Mouse (Mus musculus) midbrain, postnatal 0 days (tissue): ENCODE data around the gene Sema7a. TPM values are rescaled to one million over a fixed set of nuclear protein-coding genes. Genes with fewer than 3 reads are reported as not detected.

Experiments used
- ATAC-seq: fragments of 200-750 bp; cut with Nextera tagmentation; 2 replicates; pipeline ENCODE4 v1.8.0; 2017; ENCODE audit warnings: moderate number of reproducible peaks, mild to moderate bottlenecking, moderate TSS enrichment, moderate library complexity; ENCODE audit not compliant: low FRiP score
- DNase-seq: peaks from one replicate; pipeline ENCODE4 v3.0.0-alpha.2; 2015; ENCODE audit warnings: low spot score
- H3K27ac ChIP-seq: fragments of 300-500 bp; sonication (generic); 2 replicates; pipeline ENCODE4 v1.5.1; 2014; ENCODE audit warnings: low read depth, mild to moderate bottlenecking, low read length, mixed read lengths
- H3K27me3 ChIP-seq: fragments of 300-500 bp; sonication (generic); 2 replicates; pipeline ENCODE4 v1.6.1; 2014; ENCODE audit warnings: low read length, control low read depth, mixed read lengths; ENCODE audit not compliant: insufficient read depth
- H3K36me3 ChIP-seq: fragments of 300-500 bp; sonication (generic); 2 replicates; pipeline ENCODE4 v1.6.1; 2014; ENCODE audit warnings: low read length, control low read depth, mixed read lengths; ENCODE audit not compliant: insufficient read depth
- H3K4me1 ChIP-seq: fragments of 300-500 bp; sonication (generic); 2 replicates; pipeline ENCODE4 v1.6.1; 2014; ENCODE audit warnings: mild to moderate bottlenecking, control low read depth, antibody characterized with exemption, low read length, mixed read lengths; ENCODE audit not compliant: insufficient read depth
- H3K4me2 ChIP-seq: fragments of 300-500 bp; sonication (generic); 2 replicates; pipeline ENCODE4 v1.6.1; 2014; ENCODE audit warnings: low read depth, mild to moderate bottlenecking, low read length, mixed read lengths; ENCODE audit not compliant: poor library complexity, severe bottlenecking
- H3K4me3 ChIP-seq: fragments of 300-500 bp; sonication (generic); 2 replicates; pipeline ENCODE4 v1.5.1; 2014; ENCODE audit warnings: low read depth, mild to moderate bottlenecking, low read length, moderate library complexity
- H3K9ac ChIP-seq: fragments of 300-500 bp; sonication (generic); replicated peaks from 2 replicates; pipeline ENCODE4 v1.6.1; 2014; ENCODE audit warnings: mild to moderate bottlenecking, low read length, moderate library complexity, mixed read lengths; ENCODE audit not compliant: poor library complexity, severe bottlenecking
- H3K9me3 ChIP-seq: fragments of 300-500 bp; sonication (generic); 2 replicates; pipeline ENCODE4 v1.6.1; 2016; ENCODE audit warnings: low read length, control low read depth
- CTCF ChIP-seq: IDR thresholded peaks from 2 replicates; pipeline ENCODE4 v1.5.1; 2016; ENCODE audit warnings: antibody characterized with exemption, mild to moderate bottlenecking
- WGBS: fragments of 180-500 bp; shearing (Covaris S2); extraction: QIAGEN DNeasy Blood & Tissue Kit; methylation state at CpG from one replicate; pipeline ENCODE4 v1.1.7; 2014; 5-methylcytosine and 5-hydroxymethylcytosine counted together
- polyA plus RNA-seq: library from polyadenylated mRNA; unstranded; fragments of >200 nt; fragmentation: Nextera tagmentation; extraction: Ambion mirVana; gene quantifications from 2 replicates; pipeline ENCODE4 v1.2.1, GENCODE M21; 2015
- total RNA-seq: library from RNA; depleted of rRNA; stranded (reverse); fragments of >200 nt; gene quantifications from 2 replicates; pipeline ENCODE4 v1.2.3, GENCODE M21; 2014

Gene Sema7a
- total and polyA plus RNA-seq, 2 experiments from 2014 or later = 3.2 to 49.5 TPM

- peak; percentile 4; the same call in 1 of the 2 replicates for ATAC-seq
Observed at GRCm38 (mm10) chr9:57940861-57941638, 1.1 kb downstream of the Sema7a start.

GRCm38 (mm10) chr9:57942039-57942438 is 2.1 kb downstream of the Sema7a start:
- 45% methylated on average over 2 of the region's 2 CpGs for WGBS
- ATAC-seq (no peak), DNase-seq (peak; percentile 48)
- Histone ChIP-seq H3K4me2 (peak overlapping the region; percentile 80), H3K27ac (no peak overlapping the region), H3K27me3 (no peaks in the 10 kb centered on the region), H3K9ac (no peak overlapping the region), H3K4me1 (peaks cover 4% of the 10 kb centered on the region), H3K4me3 (peak overlapping the region; percentile 84), H3K36me3 (0 out of 2 replicates have a peak, but pooled peaks cover 3% of the 10 kb centered on the region), H3K9me3 (no peaks in the 10 kb centered on the region)
- no peak for TF ChIP-seq CTCF

More at GRCm38 (mm10) chr9:57940861-57941638, 1.1 kb downstream of the Sema7a start:
- DNase-seq = peak; percentile 26
- peak overlapping the region; percentile 84 for H3K4me3 ChIP-seq
- H3K36me3 ChIP-seq = 0 out of 2 replicates have a peak, but pooled peaks cover 2% of the 10 kb centered on the region
- H3K4me1 ChIP-seq = peaks cover 4% of the 10 kb centered on the region
- H3K4me2 ChIP-seq = peak overlapping the region; percentile 80
- H3K27me3 ChIP-seq = no peaks in the 10 kb centered on the region
- no peaks in the 10 kb centered on the region for H3K9me3 ChIP-seq
- no peak; the same call in 1 of the 2 replicates for TF ChIP-seq CTCF
- WGBS = 6% methylated on average over 28 of the region's 28 CpGs
- H3K9ac ChIP-seq = peak overlapping the region; percentile 84
- peak overlapping the region; percentile 90 for H3K27ac ChIP-seq

GRCm38 (mm10) chr9:57943067-57943466 is 3.2 kb downstream of the Sema7a start:
- peaks cover 4% of the 10 kb centered on the region for H3K4me1 ChIP-seq
- TF ChIP-seq CTCF = no peak
- peak overlapping the region; percentile 26; the same call in 1 of the 2 replicates for H3K4me2 ChIP-seq

GRCm38 (mm10) chr9:57944572-57944971 is 4.7 kb downstream of the Sema7a start:
- Histone ChIP-seq H3K4me2 (no peak overlapping the region), H3K4me3 (no peak overlapping the region), H3K9ac (no peak overlapping the region), H3K36me3 (0 out of 2 replicates have a peak, but pooled peaks cover 3% of the 10 kb centered on the region), H3K27me3 (no peaks in the 10 kb centered on the region), H3K4me1 (peaks cover 4% of the 10 kb centered on the region), H3K27ac (no peak overlapping the region), H3K9me3 (no peaks in the 10 kb centered on the region)
- TF ChIP-seq CTCF = peak; percentile 66
- DNase-seq (peak; percentile 59), ATAC-seq (no peak)
- 28% methylated on average over 5 of the region's 5 CpGs for WGBS

More at GRCm38 (mm10) chr9:57943067-57943466, 3.2 kb downstream of the Sema7a start:
- no peak overlapping the region for H3K4me3 ChIP-seq
- no peaks in the 10 kb centered on the region for H3K9me3 ChIP-seq
- 47% methylated on average over 2 of the region's 2 CpGs for WGBS
- ATAC-seq = no peak
- H3K36me3 ChIP-seq = 0 out of 2 replicates have a peak, but pooled peaks cover 3% of the 10 kb centered on the region
- no peak for DNase-seq
- H3K27me3 ChIP-seq = no peaks in the 10 kb centered on the region
- H3K9ac ChIP-seq = peak overlapping the region; percentile 33; the same call in 1 of the 2 replicates
- no peak overlapping the region for H3K27ac ChIP-seq

GRCm38 (mm10) chr9:57945771-57946616 is 6.1 kb downstream of the Sema7a start:
- H3K27me3 ChIP-seq = no peaks in the 10 kb centered on the region
- no peak overlapping the region for H3K4me2 ChIP-seq
- no peak overlapping the region for H3K27ac ChIP-seq
- H3K9ac ChIP-seq = no peak overlapping the region
- DNase-seq = no peak
- no peaks in the 10 kb centered on the region for H3K9me3 ChIP-seq
- H3K4me3 ChIP-seq = no peak overlapping the region
- 65% methylated on average over 8 of the region's 8 CpGs for WGBS
- no peak for TF ChIP-seq CTCF
- peaks cover 4% of the 10 kb centered on the region for H3K4me1 ChIP-seq
- 0 out of 2 replicates have a peak, but pooled peaks cover 3% of the 10 kb centered on the region for H3K36me3 ChIP-seq
- ATAC-seq = no peak
